Comparison of ENCODE assay signal across 11 mouse cellular contexts in the genomic region with DNA sequence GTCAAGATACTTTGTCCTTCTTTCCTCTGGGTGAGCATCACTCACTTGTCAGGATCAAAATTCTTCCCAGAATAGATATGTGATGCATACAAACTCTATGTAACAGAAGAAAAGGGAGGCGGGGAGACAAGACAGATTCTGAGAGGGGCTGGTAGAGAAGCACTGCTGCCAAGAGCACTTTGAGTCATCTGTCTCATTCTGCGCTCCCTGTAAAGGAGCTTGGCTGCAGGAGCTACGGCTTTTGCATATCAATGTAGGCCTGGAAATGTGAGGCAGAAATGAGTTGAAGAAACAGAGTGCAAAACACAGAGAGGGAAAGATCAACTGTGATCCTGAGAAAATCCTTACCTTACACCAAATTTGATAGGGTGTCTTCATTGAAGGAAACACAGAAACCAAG.
DNase-seq lines count a peak whose midpoint lies in the region; ATAC-seq and TF ChIP-seq lines count a peak whose summit lies in the region.
"Had no signal": no experiment of that assay in that cellular context is flagged by ENCODE, and none has a peak within 500 bp of the region (broad histone marks: within the 10 kb centered on the region; RNA-seq: fewer than 3 reads in every experiment).

No protein-coding gene starts in this region.

- H3K4me1 ChIP-seq in neural tube, embryonic 15.5 days, result no peaks in the 10 kb centered on the region
- no peaks in the 10 kb centered on the region for H3K4me1 ChIP-seq in heart, adult 2 months (ENCODE audit: control insufficient read depth, insufficient read depth, low read length)

- H3K27me3 ChIP-seq in neural tube, embryonic 15.5 days (replicated peaks), result no peaks in the 10 kb centered on the region
- no peaks in the 10 kb centered on the region for H3K27me3 ChIP-seq in heart, adult 2 months (ENCODE audit: control insufficient read depth, insufficient read depth, low read length)

- 0 out of 2 replicates have a peak, but pooled peaks have one; percentile 53 for ATAC-seq in neural tube, embryonic 15.5 days (ENCODE audit: low FRiP score)
- ATAC-seq: inflammation-experienced regulatory T-cells, adult 6 months had no signal

- peak; percentile 33 to 36 for DNase-seq in cerebellum, postnatal 10 days
- no peak for DNase-seq in cerebellum, postnatal 36 days
- DNase-seq in neural tube, embryonic 10.5 days (ENCODE audit: extremely low spot score, low spot score), result no peak
- DNase-seq in left cerebral cortex, postnatal 14 days (ENCODE audit: low spot score in 2 of 2), result peak; percentile 43 to 53
- no peak for DNase-seq in heart, postnatal 14 days
- no peak for DNase-seq in heart, adult 2 months
- no peak for DNase-seq in thymus, postnatal 14 days
- DNase-seq: retina, postnatal 1 day had no signal

- no peak for TF ChIP-seq CTCF in heart, adult 2 months (IDR thresholded peaks at IDR 0.05)

- no peak overlapping the region for H3K9ac ChIP-seq in neural tube, embryonic 15.5 days (replicated peaks)
- no peak overlapping the region for H3K9ac ChIP-seq in heart, adult 2 months (ENCODE audit: low read depth, low read length)
- H3K9ac ChIP-seq: liver, embryonic 14.5 days had no signal

- no peak for TF ChIP-seq POLR2A in heart, adult 2 months (IDR thresholded peaks at IDR 0.05; ENCODE audit: insufficient read depth, low read depth, low read length)

- H3K79me2 ChIP-seq in heart, adult 2 months (replicated peaks; ENCODE audit: control insufficient read depth, insufficient read depth, low read length), result no peaks in the 10 kb centered on the region

- intact Hi-C loops in left cerebral cortex, postnatal 14 days (cut with DNase I), result no loop called here
- intact Hi-C loops in heart, postnatal 14 days (cut with DNase I), result no loop called here
- intact Hi-C loops in heart, adult 2 months (cut with DNase I), result no loop called here

- H3K9me3 ChIP-seq in neural tube, embryonic 15.5 days (replicated peaks), result no peaks in the 10 kb centered on the region

- H3K4me2 ChIP-seq in neural tube, embryonic 15.5 days, result no peak overlapping the region

- WGBS in neural tube, embryonic 15.5 days, result 67% methylated on average over 3 of the region's 3 CpGs
- 59% methylated on average over 3 of the region's 3 CpGs for WGBS in heart, adult 2 months

- no peak for TF ChIP-seq EP300 in heart, adult 2 months (IDR thresholded peaks at IDR 0.05; ENCODE audit: insufficient read depth, low read depth, low read length)

- no peak overlapping the region for H3K4me3 ChIP-seq in neural tube, embryonic 15.5 days (replicated peaks)
- no peak overlapping the region for H3K4me3 ChIP-seq in heart, adult 2 months

- H3K36me3 ChIP-seq in neural tube, embryonic 15.5 days, result no peaks in the 10 kb centered on the region
- no peaks in the 10 kb centered on the region for H3K36me3 ChIP-seq in heart, adult 2 months (ENCODE audit: control insufficient read depth, insufficient read depth, low read length)

- H3K27ac ChIP-seq in neural tube, embryonic 15.5 days (replicated peaks), result no peak overlapping the region
- no peak overlapping the region for H3K27ac ChIP-seq in heart, adult 2 months
- H3K27ac ChIP-seq: liver, embryonic 14.5 days had no signal

Comparison
In these comparisons a context has a peak if more than half of its experiments do, and no peak if none do; other contexts are left out.
1. DNase-seq: peak in cerebellum, postnatal 10 days (2 of 2) and left cerebral cortex, postnatal 14 days (2 of 2); none in cerebellum, postnatal 36 days (0 of 2), neural tube, embryonic 10.5 days (single experiment), heart, postnatal 14 days (0 of 2), heart, adult 2 months (0 of 2) and thymus, postnatal 14 days (single experiment).